Mouse (Mus musculus) MEL (cell line): ENCODE measurements around the gene Als2cr12. TPM values are rescaled to one million over a fixed set of nuclear protein-coding genes. Genes with fewer than 3 reads are reported as not detected.
"Not testable (repeated sequence)": the region's sequence is repeated elsewhere in the genome, so short reads cannot be mapped to it uniquely, and the experiment has no call there.

ENCODE experiments used
- DNase-seq: peaks from one replicate; pipeline ENCODE4 v3.0.0; 2011; ENCODE audit warnings: low read depth, low spot score
- H3K27ac ChIP-seq: 2 replicates; pipeline ENCODE4 v1.5.1; 2012; ENCODE audit warnings: low read depth, mild to moderate bottlenecking, control low read depth, low read length, moderate library complexity; ENCODE audit not compliant: control insufficient read depth
- H3K27me3 ChIP-seq, 2 experiments: fragments of 150-350 bp in 1 of 2; sonication (generic) in 1 of 2; 2 replicates each; pipeline ENCODE4 v1.6.1; 2012; ENCODE audit warnings: low read length in 2 of 2, mild to moderate bottlenecking in 2 of 2, improper control_type of control experiment in 1 of 2, moderate library complexity in 1 of 2; ENCODE audit not compliant: insufficient read depth in 2 of 2, control insufficient read depth in 1 of 2
- H3K36me3 ChIP-seq, 2 experiments: 2 replicates each; pipeline ENCODE4 v1.6.1; 2012 to 2014; ENCODE audit warnings: low read length in 2 of 2, improper control_type of control experiment in 1 of 2, inconsistent platforms in 1 of 2, mild to moderate bottlenecking in 1 of 2; ENCODE audit not compliant: insufficient read depth in 2 of 2, control insufficient read depth in 1 of 2
- H3K4me1 ChIP-seq, 2 experiments: fragments of 150-350 bp in 1 of 2; sonication (generic) in 1 of 2; 2 replicates each; pipeline ENCODE4 v1.6.1; 2012; ENCODE audit warnings: low read length in 2 of 2, improper control_type of control experiment in 1 of 2, mild to moderate bottlenecking in 1 of 2; ENCODE audit not compliant: insufficient read depth in 2 of 2, control insufficient read depth in 1 of 2
- H3K4me3 ChIP-seq, 2 experiments: fragments of 150-350 bp in 1 of 2; sonication (generic) in 1 of 2; 2 replicates each; pipeline ENCODE4 v1.5.1; 2012; ENCODE audit warnings: low read depth in 2 of 2, low read length in 2 of 2, mild to moderate bottlenecking in 2 of 2, moderate library complexity in 2 of 2, control low read depth in 1 of 2, improper control_type of control experiment in 1 of 2; ENCODE audit not compliant: control insufficient read depth in 1 of 2, insufficient read depth in 1 of 2
- H3K79me2 ChIP-seq: 2 replicates; pipeline ENCODE4 v1.6.1; 2012; ENCODE audit warnings: mild to moderate bottlenecking, low read length, moderate library complexity; ENCODE audit not compliant: control insufficient read depth, poor library complexity, insufficient read depth
- H3K9ac ChIP-seq: 2 replicates; pipeline ENCODE4 v1.6.1; 2012; ENCODE audit warnings: low read depth, mild to moderate bottlenecking, control low read depth, low read length, moderate library complexity; ENCODE audit not compliant: control insufficient read depth, poor library complexity, severe bottlenecking
- H3K9me3 ChIP-seq: fragments of 150-350 bp; sonication (generic); replicated peaks from 2 replicates; pipeline ENCODE4 v1.6.1; 2012; ENCODE audit warnings: mild to moderate bottlenecking, low read length, improper control_type of control experiment, moderate library complexity; ENCODE audit not compliant: insufficient read depth
- CHD2 ChIP-seq: IDR thresholded peaks from 2 replicates; pipeline ENCODE4 v1.6.1; 2011; ENCODE audit warnings: low read length, improper control_type of control experiment
- EP300 ChIP-seq, 2 experiments: IDR thresholded peaks; 2 replicates each; pipeline ENCODE4 v1.6.1; 2011; ENCODE audit warnings: improper control_type of control experiment in 2 of 2, low read length in 2 of 2, low read depth in 1 of 2, mild to moderate bottlenecking in 1 of 2
- GATA1 ChIP-seq: IDR thresholded peaks from 2 replicates; pipeline ENCODE4 v1.6.1; 2011; ENCODE audit warnings: low read depth, low read length, improper control_type of control experiment
- NELFE ChIP-seq: IDR thresholded peaks from 2 replicates; pipeline ENCODE4 v1.6.1; 2011; ENCODE audit warnings: low read depth, low read length, improper control_type of control experiment
- POLR2A ChIP-seq, 2 experiments: IDR thresholded peaks; 2 replicates each; pipeline ENCODE4 v1.6.1; 2011 to 2012; ENCODE audit warnings: low read length in 2 of 2, mild to moderate bottlenecking in 2 of 2, control low read depth in 1 of 2, improper control_type of control experiment in 1 of 2, low read depth in 1 of 2, moderate library complexity in 1 of 2; ENCODE audit not compliant: control insufficient read depth in 1 of 2, insufficient read depth in 1 of 2, poor library complexity in 1 of 2
- RCOR1 ChIP-seq: IDR thresholded peaks from 2 replicates; pipeline ENCODE4 v1.6.1; 2012; ENCODE audit warnings: low read depth, mild to moderate bottlenecking, inconsistent platforms, low read length, improper control_type of control experiment
- ZNF384 ChIP-seq: IDR thresholded peaks from 2 replicates; pipeline ENCODE4 v1.6.1; 2012; ENCODE audit warnings: low read depth, mild to moderate bottlenecking, inconsistent platforms, low read length, improper control_type of control experiment
- polyA plus RNA-seq, 2 experiments: library from polyadenylated mRNA; stranded (reverse) in 1 of 2; unstranded in 1 of 2; fragments of >175 nt in 1 of 2; fragments of >200 nt in 1 of 2; gene quantifications; 2 replicates each; pipeline versions ENCODE4 v1.2.1 to v1.2.4; 2012; ENCODE audit warnings: low replicate concordance in 2 of 2, low read depth in 1 of 2; ENCODE audit not compliant: insufficient read length in 2 of 2, insufficient read depth in 1 of 2, missing spikeins in 1 of 2
- total RNA-seq: library from RNA; depleted of rRNA; stranded (reverse); fragments of 300-350 nt; gene quantifications from 2 replicates; pipeline ENCODE4 v1.2.3, GENCODE M21; 2012

Gene Als2cr12
- total and polyA plus RNA-seq, 3 experiments: not detected

GRCm38 (mm10) chr1:58652480-58653403, 43.0 kb downstream of the Als2cr12 start:
- Histone ChIP-seq H3K4me3 (peak overlapping the region; percentile 89 to 97), H3K79me2 (no peaks in the 10 kb centered on the region; the same call in 1 of the 2 replicates), H3K4me1 (peaks cover 0 to 4% of the 10 kb centered on the region in 2 experiments; a peak in 1 of 4 replicates), H3K9ac (peak overlapping the region; percentile 87), H3K27me3 (peaks cover 1 to 3% of the 10 kb centered on the region in 2 experiments; a peak in 2 of 4 replicates), H3K36me3 (peaks cover 0 to 4% of the 10 kb centered on the region in 2 experiments; a peak in 2 of 4 replicates), H3K9me3 (no peaks in the 10 kb centered on the region), H3K27ac (peak overlapping the region; percentile 50)
- TF ChIP-seq EP300 (IDR thresholded peaks at IDR 0.05; ENCODE audit: low read depth in 1 of 2, low read length in 2 of 2): no peak
- no peak for TF ChIP-seq RCOR1
- TF ChIP-seq CHD2: no peak
- peak in 1 of 2 experiments; percentile 40; a peak in 2 of 4 replicates for TF ChIP-seq POLR2A (IDR thresholded peaks at IDR 0.05; ENCODE audit: control insufficient read depth in 1 of 2, insufficient read depth in 1 of 2, low read depth in 1 of 2, low read length in 2 of 2, poor library complexity in 1 of 2)
- peak; percentile 29 for TF ChIP-seq NELFE
- peak; percentile 53 for DNase-seq

GRCm38 (mm10) chr1:58651571-58652456, 44.0 kb downstream of the Als2cr12 start:
- not testable (repeated sequence) for H3K9me3 ChIP-seq, H3K36me3 ChIP-seq, H3K79me2 ChIP-seq, DNase-seq, H3K4me1 ChIP-seq, H3K27me3 ChIP-seq, H3K27ac ChIP-seq
- H3K9ac ChIP-seq: peak overlapping the region; percentile 87
- 0 out of 2 replicates have a peak, but pooled peaks have one; percentile 6 for TF ChIP-seq ZNF384
- peak overlapping the region; percentile 89 to 97 for H3K4me3 ChIP-seq

DNA sequence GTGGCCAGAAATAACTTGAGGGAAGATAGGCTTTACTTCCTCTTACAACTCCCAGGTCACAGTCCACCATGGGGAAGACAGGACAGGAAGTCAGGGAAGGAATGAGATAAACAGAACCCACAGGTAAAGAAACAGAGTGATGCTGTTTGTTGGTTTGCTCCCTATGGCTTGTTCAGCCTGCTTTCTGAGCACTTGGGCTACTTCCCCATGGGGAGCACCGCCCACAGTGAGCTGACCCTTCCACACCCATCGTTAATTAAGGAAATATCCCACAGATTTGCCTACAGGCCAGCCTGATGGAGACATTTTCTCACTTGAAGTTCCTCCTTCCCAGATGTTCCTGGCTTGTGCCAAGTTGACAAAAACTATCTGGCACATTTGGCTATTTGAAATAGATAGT, 66.9 kb downstream of the Als2cr12 start:
- not testable (repeated sequence) for H3K27ac ChIP-seq, H3K27me3 ChIP-seq, H3K9ac ChIP-seq, H3K4me3 ChIP-seq, H3K79me2 ChIP-seq, H3K9me3 ChIP-seq, DNase-seq, H3K4me1 ChIP-seq, H3K36me3 ChIP-seq
- peak; percentile 45; the same call in 1 of the 2 replicates for TF ChIP-seq GATA1
